Mouse (Mus musculus) hindbrain, embryonic 15.5 days (tissue): ENCODE data around the gene Akt3. TPM values are rescaled to one million over a fixed set of nuclear protein-coding genes. Genes with fewer than 3 reads are reported as not detected.

ENCODE experiments used
- ATAC-seq: fragments of 200-750 bp; cut with Nextera tagmentation; 2 replicates; pipeline ENCODE4 v1.8.0; 2017; ENCODE audit warnings: low read depth, moderate number of reproducible peaks, moderate TSS enrichment; ENCODE audit not compliant: low FRiP score
- H3K27ac ChIP-seq: fragments of 300-500 bp; sonication (generic); replicated peaks from 2 replicates; pipeline ENCODE4 v1.5.1; 2015; ENCODE audit warnings: mild to moderate bottlenecking, inconsistent platforms
- H3K27me3 ChIP-seq: fragments of 300-500 bp; sonication (generic); 2 replicates; pipeline ENCODE4 v1.6.1; 2015; ENCODE audit warnings: control low read depth, inconsistent platforms
- H3K36me3 ChIP-seq: fragments of 300-500 bp; sonication (generic); 2 replicates; pipeline ENCODE4 v1.6.1; 2015; ENCODE audit warnings: control low read depth, inconsistent platforms
- H3K4me1 ChIP-seq: fragments of 300-500 bp; sonication (generic); replicated peaks from 2 replicates; pipeline ENCODE4 v1.6.1; 2015; ENCODE audit warnings: control low read depth, inconsistent platforms
- H3K4me2 ChIP-seq: fragments of 300-500 bp; sonication (generic); 2 replicates; pipeline ENCODE4 v1.6.1; 2015; ENCODE audit warnings: moderate library complexity, mild to moderate bottlenecking, inconsistent platforms
- H3K4me3 ChIP-seq: fragments of 300-500 bp; sonication (generic); 2 replicates; pipeline ENCODE4 v1.5.1; 2015; ENCODE audit warnings: mild to moderate bottlenecking, inconsistent platforms
- H3K9ac ChIP-seq: fragments of 300-500 bp; sonication (generic); 2 replicates; pipeline ENCODE4 v1.6.1; 2015; ENCODE audit warnings: inconsistent platforms
- H3K9me3 ChIP-seq: fragments of 300-500 bp; sonication (generic); 2 replicates; pipeline ENCODE4 v1.6.1; 2016; ENCODE audit warnings: control low read depth, inconsistent platforms
- WGBS: fragments of 180-500 bp; shearing (Covaris S2); methylation state at CpG from one replicate; pipeline ENCODE4 v1.1.7; 2015; 5-methylcytosine and 5-hydroxymethylcytosine counted together
- polyA plus RNA-seq: library from polyadenylated mRNA; unstranded; fragments of >200 nt; fragmentation: Nextera tagmentation; extraction: Ambion mirVana; gene quantifications from 2 replicates; pipeline ENCODE4 v1.2.1, GENCODE M21; 2015

Akt3 gene
- polyA plus RNA-seq, 1 experiment from 2014 or later, result 21.4 TPM

- no peak overlapping the region for H3K4me3 ChIP-seq
- no peaks in the 10 kb centered on the region for H3K4me1 ChIP-seq
- H3K27ac ChIP-seq, result no peak overlapping the region
- H3K9ac ChIP-seq, result no peak overlapping the region
- no peak overlapping the region for H3K4me2 ChIP-seq
- H3K27me3 ChIP-seq, result no peaks in the 10 kb centered on the region
- H3K36me3 ChIP-seq, result no peaks in the 10 kb centered on the region
- 88% methylated on average over 5 of the region's 5 CpGs for WGBS
- no peaks in the 10 kb centered on the region; the same call in 1 of the 2 replicates for H3K9me3 ChIP-seq
- no peak for ATAC-seq
These were observed 167.5 kb downstream of the Akt3 start for GRCm38 (mm10) chr1:177090465-177090864.

DNA sequence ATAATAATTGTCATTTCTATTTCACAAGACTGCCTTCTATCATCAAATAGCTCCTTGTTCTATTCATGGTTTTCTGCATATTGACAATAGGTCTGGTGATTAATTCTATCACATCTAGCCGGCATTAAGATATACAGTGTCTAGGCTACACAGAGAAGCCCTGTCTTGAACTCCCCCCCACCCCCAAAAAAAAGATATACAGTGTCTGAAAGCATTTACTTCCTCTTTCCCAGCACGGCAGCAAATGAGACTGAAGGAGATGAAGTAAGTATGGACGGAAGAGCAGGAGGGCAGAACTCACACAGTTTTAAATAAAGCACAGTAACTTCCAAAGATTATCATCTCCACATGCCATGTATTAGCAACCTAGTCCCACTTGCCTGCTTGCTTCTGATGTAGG is 168.5 kb downstream of the Akt3 start:
- no peak overlapping the region for H3K9ac ChIP-seq
- H3K27ac ChIP-seq, result no peak overlapping the region
- H3K36me3 ChIP-seq, result no peaks in the 10 kb centered on the region
- H3K4me2 ChIP-seq, result no peak overlapping the region
- WGBS, result 35% methylated on average over 3 of the region's 3 CpGs
- H3K9me3 ChIP-seq, result no peaks in the 10 kb centered on the region; the same call in 1 of the 2 replicates
- no peaks in the 10 kb centered on the region for H3K4me1 ChIP-seq
- no peak overlapping the region for H3K4me3 ChIP-seq
- no peaks in the 10 kb centered on the region for H3K27me3 ChIP-seq
- ATAC-seq, result no peak

- Histone ChIP-seq H3K4me1 (no peaks in the 10 kb centered on the region), H3K27me3 (no peaks in the 10 kb centered on the region), H3K36me3 (no peaks in the 10 kb centered on the region), H3K4me3 (no peak overlapping the region), H3K9me3 (no peaks in the 10 kb centered on the region; the same call in 1 of the 2 replicates), H3K9ac (no peak overlapping the region), H3K4me2 (no peak overlapping the region), H3K27ac (no peak overlapping the region)
- no peak for ATAC-seq
- WGBS, result 83% methylated on average over 4 of the region's 4 CpGs
These were observed 169.0 kb downstream of the Akt3 start for GRCm38 (mm10) chr1:177089048-177089447.

DNA sequence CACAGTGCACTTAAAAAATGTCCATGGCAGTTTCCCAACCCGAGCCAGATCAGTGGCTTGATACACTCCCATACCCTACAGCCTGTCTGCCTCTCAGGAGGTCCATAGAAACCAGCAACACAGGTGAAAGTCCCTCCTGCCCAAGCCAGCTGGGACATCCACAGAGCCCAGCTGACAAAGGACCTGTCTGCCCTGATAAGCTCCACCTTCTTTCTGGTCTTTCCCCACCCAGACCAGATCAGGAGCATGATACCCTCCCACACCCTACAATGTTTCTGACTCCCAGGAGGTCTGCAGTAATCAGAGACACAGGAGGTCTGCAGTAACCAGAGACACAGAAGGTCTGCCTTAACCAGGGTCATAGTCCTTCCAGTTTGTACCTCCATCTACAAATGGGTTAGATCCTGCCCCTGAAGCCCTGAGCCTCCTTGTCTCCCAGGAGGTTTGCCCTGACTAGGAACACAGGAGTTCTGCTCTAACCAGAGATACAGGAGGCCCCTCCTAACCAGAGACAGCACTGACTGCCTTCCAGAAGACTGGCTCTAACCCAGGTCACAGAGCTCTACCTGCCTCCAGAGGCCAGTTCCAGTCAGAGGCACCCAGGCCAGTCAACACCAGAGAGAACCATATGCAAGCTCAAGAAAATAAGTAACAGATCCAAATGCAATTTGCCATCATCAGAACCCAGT is 175.9 kb downstream of the Akt3 start:
- Histone ChIP-seq H3K9ac (no peak overlapping the region), H3K27me3 (no peaks in the 10 kb centered on the region), H3K9me3 (no peaks in the 10 kb centered on the region; the same call in 1 of the 2 replicates), H3K27ac (no peak overlapping the region), H3K4me1 (no peaks in the 10 kb centered on the region), H3K4me3 (no peak overlapping the region), H3K36me3 (no peaks in the 10 kb centered on the region), H3K4me2 (no peak overlapping the region)
- no peak for ATAC-seq
- WGBS, result 90% methylated on average over 1 of the region's 1 CpGs

DNA sequence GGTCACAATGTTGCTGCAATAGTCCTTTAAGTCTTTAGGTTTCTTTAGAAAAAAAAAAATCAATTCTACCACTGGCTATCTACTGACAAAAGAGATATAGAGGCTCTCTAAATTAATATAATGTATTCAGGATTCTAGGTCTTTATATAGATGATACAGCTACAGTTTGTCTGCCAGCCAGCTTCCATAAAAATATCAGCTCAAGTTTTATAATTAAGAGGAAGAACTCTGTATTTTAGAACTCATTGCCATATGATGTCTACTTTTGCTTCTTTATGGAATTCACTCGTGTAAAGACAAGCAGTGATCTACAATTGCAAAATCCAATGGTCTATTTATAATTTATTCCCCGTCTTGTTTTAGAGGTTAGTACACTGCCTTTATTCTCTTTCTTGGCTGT is 188.8 kb downstream of the Akt3 start:
- no peak overlapping the region for H3K27ac ChIP-seq
- WGBS, result 87% methylated on average over 2 of the region's 2 CpGs
- no peak for ATAC-seq

DNA sequence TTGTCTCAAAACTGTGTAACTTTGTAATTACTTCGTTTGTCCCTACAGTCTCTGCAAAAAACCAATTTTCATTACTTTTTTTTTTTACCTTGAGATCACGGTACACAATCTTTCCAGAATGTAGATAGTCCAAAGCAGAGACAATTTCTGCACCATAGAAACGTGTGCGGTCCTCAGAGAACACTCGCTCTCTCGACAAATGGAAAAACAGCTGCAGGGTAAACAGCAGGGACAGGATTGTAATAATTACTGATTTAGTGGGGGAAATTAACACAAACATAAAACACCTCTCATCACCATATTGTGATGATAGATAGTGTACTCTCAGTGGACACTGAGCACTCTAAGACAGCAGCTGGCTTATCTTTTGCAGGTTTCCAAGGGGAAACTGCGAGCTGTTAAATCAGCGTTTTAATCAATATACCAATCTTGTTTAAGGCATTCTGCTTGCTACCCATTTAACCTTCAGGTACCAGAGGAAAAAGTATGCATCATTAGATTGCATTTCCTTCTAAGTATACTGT is 190.8 kb downstream of the Akt3 start:
- ATAC-seq, result no peak
- WGBS, result 56% methylated on average over 8 of the region's 8 CpGs
- H3K4me3 ChIP-seq, result no peak overlapping the region
- H3K27ac ChIP-seq, result no peak overlapping the region
- no peaks in the 10 kb centered on the region for H3K27me3 ChIP-seq
- 0 out of 2 replicates have a peak, but pooled peaks cover 3% of the 10 kb centered on the region for H3K36me3 ChIP-seq
- H3K9ac ChIP-seq, result no peak overlapping the region
- no peak overlapping the region for H3K4me2 ChIP-seq
- H3K9me3 ChIP-seq, result no peaks in the 10 kb centered on the region
- H3K4me1 ChIP-seq, result no peaks in the 10 kb centered on the region

More for the DNA sequence above, 188.8 kb downstream of the Akt3 start:
- Histone ChIP-seq H3K4me2 (no peak overlapping the region), H3K9ac (no peak overlapping the region), H3K9me3 (no peaks in the 10 kb centered on the region), H3K36me3 (no peaks in the 10 kb centered on the region), H3K4me3 (no peak overlapping the region), H3K4me1 (no peaks in the 10 kb centered on the region), H3K27me3 (no peaks in the 10 kb centered on the region)

- H3K9me3 ChIP-seq, result no peaks in the 10 kb centered on the region
- no peak overlapping the region for H3K27ac ChIP-seq
- no peak overlapping the region for H3K9ac ChIP-seq
- H3K4me3 ChIP-seq, result no peak overlapping the region
- H3K4me1 ChIP-seq, result no peaks in the 10 kb centered on the region
- no peak overlapping the region for H3K4me2 ChIP-seq
- 0 out of 2 replicates have a peak, but pooled peaks have one; percentile 27 for ATAC-seq
- H3K36me3 ChIP-seq, result 0 out of 2 replicates have a peak, but pooled peaks cover 9% of the 10 kb centered on the region
- H3K27me3 ChIP-seq, result no peaks in the 10 kb centered on the region
These were observed 192.3 kb downstream of the Akt3 start for GRCm38 (mm10) chr1:177065732-177066131.

- H3K9me3 ChIP-seq, result no peaks in the 10 kb centered on the region
- no peak for ATAC-seq
- H3K9ac ChIP-seq, result no peak overlapping the region
- H3K27me3 ChIP-seq, result no peaks in the 10 kb centered on the region
- 0 out of 2 replicates have a peak, but pooled peaks cover 9% of the 10 kb centered on the region for H3K36me3 ChIP-seq
- H3K27ac ChIP-seq, result no peak overlapping the region
- no peak overlapping the region for H3K4me2 ChIP-seq
- WGBS, result 96% methylated on average over 2 of the region's 2 CpGs
- H3K4me1 ChIP-seq, result no peaks in the 10 kb centered on the region
- no peak overlapping the region for H3K4me3 ChIP-seq
These were observed 196.2 kb downstream of the Akt3 start for GRCm38 (mm10) chr1:177061761-177062160.

DNA sequence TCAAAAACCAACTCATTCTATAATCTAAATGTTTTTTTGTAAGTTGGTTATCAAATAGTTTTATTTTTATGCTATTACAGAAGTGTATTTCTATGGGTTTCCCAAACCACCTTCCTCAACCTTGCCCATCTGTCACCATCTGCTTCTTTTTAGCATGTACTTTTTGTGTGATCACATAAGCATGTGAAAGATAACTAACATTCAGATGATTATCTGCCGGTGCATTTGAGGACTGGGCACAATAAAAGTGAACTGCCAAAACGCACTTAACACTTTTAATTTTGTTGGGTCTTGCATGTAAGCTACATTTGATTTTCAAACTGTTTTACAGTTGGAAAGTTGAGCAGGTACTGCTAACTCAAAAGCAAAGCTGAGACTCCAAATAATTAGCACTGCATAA is 203.1 kb downstream of the Akt3 start:
- Histone ChIP-seq H3K4me2 (no peak overlapping the region), H3K4me3 (no peak overlapping the region), H3K9ac (no peak overlapping the region), H3K4me1 (no peaks in the 10 kb centered on the region), H3K27me3 (no peaks in the 10 kb centered on the region), H3K36me3 (no peaks in the 10 kb centered on the region), H3K9me3 (no peaks in the 10 kb centered on the region), H3K27ac (no peak overlapping the region)
- no peak for ATAC-seq
- 59% methylated on average over 2 of the region's 2 CpGs for WGBS

DNA sequence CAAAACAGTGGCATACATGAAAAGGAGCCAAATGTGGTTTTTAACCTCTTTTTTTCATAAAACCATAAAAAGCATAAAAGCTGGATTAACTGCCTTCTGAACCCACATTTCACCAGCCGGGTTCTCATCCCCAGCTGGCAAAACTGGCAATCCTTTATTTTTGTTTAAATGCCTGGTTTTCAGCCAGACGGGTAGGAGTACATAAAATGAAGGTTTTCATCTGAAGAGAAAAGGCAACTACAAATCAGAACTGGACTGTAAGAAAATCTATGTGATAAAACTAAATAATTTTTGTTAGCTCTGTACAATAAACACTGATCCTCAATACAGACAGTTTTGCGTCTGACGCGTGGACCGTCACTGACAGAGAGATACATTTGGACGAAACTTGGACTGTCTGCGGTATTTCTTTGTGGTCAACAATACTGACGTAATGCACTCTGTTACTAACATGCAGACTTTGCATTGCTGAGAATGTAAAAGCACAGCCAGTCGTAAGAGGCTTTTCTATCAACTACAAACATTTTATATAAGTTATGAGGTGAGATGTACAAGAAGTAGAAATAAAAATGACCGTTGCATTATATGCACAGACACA is 206.5 kb downstream of the Akt3 start:
- Histone ChIP-seq H3K4me3 (no peak overlapping the region), H3K27ac (no peak overlapping the region), H3K9ac (no peak overlapping the region), H3K27me3 (no peaks in the 10 kb centered on the region), H3K36me3 (no peaks in the 10 kb centered on the region), H3K4me1 (no peaks in the 10 kb centered on the region), H3K9me3 (no peaks in the 10 kb centered on the region), H3K4me2 (no peak overlapping the region)
- 83% methylated on average over 11 of the region's 11 CpGs for WGBS
- no peak for ATAC-seq

- Histone ChIP-seq H3K27me3 (no peaks in the 10 kb centered on the region), H3K9me3 (no peaks in the 10 kb centered on the region), H3K27ac (no peak overlapping the region), H3K4me2 (no peak overlapping the region), H3K4me1 (no peaks in the 10 kb centered on the region), H3K36me3 (no peaks in the 10 kb centered on the region), H3K4me3 (no peak overlapping the region), H3K9ac (no peak overlapping the region)
- 94% methylated on average over 2 of the region's 2 CpGs for WGBS
- no peak for ATAC-seq
These were observed 209.2 kb downstream of the Akt3 start for GRCm38 (mm10) chr1:177048773-177049172.

DNA sequence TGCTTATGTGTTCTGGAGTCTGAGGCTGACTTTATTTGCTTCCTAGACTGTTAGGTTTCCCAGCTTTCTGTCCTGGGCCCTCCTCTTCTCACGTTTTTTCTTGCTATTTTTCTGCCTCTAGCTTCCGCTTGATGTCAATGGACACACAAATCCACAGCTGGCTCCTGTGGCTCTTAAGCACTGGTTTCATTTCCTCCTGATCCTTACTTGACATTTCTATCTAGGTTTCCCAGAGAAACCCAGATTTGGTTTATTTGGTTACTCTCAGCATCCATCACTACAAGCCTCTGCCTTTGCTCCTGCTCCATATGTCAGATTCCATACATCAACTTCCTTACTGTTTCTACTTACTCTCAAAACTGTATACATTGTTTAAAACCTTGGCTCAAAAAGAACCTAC is 211.0 kb downstream of the Akt3 start:
- 81% methylated on average over 2 of the region's 2 CpGs for WGBS
- Histone ChIP-seq H3K36me3 (no peaks in the 10 kb centered on the region), H3K27me3 (no peaks in the 10 kb centered on the region), H3K4me2 (no peak overlapping the region), H3K9ac (no peak overlapping the region), H3K27ac (no peak overlapping the region), H3K4me1 (no peaks in the 10 kb centered on the region), H3K4me3 (no peak overlapping the region), H3K9me3 (no peaks in the 10 kb centered on the region)
- no peak for ATAC-seq
